Mouse (Mus musculus): ENCODE measurements at regions not wholly inside any gene's neighbourhood (a gene's known extent, or its start where the extent isn't known, plus 50 kb on each side); places are given as distances from the start of the nearest gene placed in this dataset.
A peak's percentile ranks its signal among the peaks of the same experiment; 100 is the strongest.
"Not testable (repeated sequence)": the region's sequence is repeated elsewhere in the genome, so short reads cannot be mapped to it uniquely, and the experiment has no call there.

DNA sequence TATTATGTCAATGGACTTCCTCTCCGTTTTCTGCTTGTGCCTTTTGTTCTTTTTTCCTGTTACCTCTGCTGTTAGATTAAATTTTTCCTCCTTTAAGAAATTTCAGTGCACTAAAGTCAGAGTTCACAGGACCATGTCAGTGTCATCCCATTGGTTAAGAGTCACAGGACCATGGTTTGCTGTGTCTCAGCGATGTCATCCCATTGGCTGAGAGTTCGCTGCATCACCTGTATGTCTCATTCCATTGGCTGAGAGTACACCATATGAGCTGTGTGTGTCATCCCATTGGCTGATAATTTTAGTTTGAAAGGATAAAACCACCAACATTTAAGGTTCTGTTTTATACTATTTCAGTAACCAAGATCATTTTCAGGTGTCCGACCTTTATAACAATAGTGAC lies 50.7 kb upstream of the Jade1 start:
- DNase-seq (ENCODE audit: low spot score in 2 of 2), result no peak

DNA sequence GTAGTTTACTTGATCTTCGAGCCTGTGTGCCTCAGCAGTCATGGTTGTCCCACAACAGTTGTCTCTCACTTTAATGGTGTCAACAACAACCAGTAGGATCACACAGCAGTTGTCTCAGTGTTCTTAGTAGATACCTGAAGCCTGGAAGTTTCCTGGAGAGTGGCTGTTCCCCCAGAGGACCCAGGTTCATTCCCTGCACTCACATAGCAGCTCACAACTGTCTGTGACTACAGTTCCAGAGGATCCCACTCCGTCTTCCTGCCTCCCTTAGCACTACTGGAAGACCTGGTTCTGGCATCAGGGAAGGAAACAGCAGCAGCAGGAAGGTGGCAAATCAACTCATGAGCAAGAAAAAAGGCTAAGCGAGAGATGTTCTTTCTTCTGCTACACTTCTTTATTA lies 53.4 kb upstream of the Jade1 start:
- no peak for DNase-seq (ENCODE audit: low spot score in 2 of 2)

DNA sequence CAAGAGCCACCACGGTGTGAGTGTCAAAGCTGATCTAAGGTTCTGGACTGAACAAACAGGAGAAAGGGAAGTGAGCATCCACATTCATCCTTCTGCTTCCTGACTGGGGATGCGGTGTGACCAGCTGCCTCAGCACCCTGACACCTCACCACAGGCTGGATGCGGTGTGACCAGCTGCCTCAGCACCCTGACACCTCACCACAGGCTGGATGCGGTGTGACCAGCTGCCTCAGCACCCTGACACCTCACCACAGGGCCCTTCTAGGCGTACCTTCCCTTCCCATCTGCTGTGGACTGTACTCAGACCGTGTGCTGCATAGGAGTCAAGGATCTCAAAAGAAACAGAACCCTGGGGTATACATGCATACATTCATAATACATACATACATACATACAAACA lies 53.9 kb upstream of the Jade1 start:
- not testable (repeated sequence) for DNase-seq (ENCODE audit: low spot score in 2 of 2)

DNA sequence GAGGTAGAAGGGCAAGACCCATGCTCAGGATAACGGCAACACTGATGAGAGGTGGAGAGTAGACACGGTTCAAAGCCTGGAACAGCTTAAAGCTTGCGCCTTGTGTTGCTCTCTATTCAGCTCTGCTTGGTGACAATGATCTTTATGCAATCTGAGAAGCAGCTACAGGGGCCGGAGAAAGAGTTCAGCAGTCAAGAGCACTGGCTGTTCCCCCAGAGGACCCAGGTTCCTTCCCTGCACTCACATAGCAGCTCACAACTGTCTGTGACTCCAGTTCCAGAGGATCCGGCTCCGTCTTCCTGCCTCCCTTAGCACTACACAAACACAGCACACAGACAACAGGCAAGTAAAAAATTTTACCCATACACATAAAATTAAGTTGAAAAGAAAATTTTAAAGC lies 54.4 kb upstream of the Jade1 start:
- no peak for DNase-seq (ENCODE audit: low spot score in 2 of 2)

DNA sequence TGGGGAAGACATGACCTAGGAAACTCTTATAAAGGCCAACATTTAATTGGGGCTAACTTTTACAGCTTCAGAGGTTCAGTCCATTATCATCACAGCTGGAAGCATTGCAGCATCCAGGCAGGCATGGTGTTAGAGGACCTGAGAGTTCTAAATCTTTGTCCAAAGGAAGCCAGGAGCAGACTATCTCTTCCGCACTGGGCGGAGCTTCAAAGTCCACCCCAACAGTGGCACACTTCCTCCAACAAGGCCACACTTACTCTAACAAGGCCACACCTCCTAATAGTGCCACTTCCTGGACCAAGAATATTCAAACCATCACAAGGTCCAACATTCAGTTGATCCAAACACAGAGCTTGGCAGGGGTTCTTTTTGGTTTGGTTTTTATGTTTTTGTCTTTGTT lies 55.9 kb upstream of the Jade1 start:
- DNase-seq (ENCODE audit: low spot score in 2 of 2), result no peak

DNA sequence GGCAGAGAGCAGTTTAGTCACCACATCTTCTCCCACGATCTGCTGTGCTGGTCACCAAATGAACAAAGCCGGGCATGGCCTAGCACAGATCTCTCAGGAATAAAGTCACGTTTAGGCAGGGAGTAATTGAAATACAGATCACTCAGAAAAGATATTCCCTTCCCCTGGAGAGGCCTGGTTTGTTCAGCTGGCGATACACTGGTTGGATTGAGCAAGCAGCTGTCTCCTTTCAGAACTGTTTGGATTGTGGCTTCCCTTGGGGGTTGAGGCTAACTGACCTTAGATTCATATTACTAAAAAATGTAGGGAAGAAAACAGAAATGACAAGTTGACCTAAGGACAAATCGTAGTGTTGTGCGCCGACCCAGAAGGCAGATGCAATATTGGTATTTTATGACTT lies 56.7 kb upstream of the Jade1 start:
- DNase-seq (ENCODE audit: low spot score in 2 of 2), result no peak

DNA sequence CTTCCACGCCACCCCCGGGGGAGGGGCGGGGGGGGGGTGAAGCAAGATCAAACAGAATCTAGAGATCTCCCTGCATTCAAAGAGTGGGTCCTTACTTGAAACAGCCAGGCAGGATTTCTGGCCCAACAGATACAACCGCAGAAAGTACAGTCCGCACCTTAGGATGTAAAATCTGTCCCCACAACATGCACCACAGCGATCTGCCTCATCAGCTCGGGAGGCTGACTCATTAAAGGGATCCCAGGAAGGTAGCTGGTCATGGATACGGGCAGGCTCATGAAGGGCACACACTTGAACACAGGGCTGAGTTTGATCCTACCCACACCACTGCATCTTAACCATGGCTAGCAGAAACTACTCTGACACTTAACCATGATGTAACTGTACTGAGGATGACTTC lies 57.8 kb upstream of the Jade1 start:
- no peak for DNase-seq (ENCODE audit: low spot score in 2 of 2)

DNA sequence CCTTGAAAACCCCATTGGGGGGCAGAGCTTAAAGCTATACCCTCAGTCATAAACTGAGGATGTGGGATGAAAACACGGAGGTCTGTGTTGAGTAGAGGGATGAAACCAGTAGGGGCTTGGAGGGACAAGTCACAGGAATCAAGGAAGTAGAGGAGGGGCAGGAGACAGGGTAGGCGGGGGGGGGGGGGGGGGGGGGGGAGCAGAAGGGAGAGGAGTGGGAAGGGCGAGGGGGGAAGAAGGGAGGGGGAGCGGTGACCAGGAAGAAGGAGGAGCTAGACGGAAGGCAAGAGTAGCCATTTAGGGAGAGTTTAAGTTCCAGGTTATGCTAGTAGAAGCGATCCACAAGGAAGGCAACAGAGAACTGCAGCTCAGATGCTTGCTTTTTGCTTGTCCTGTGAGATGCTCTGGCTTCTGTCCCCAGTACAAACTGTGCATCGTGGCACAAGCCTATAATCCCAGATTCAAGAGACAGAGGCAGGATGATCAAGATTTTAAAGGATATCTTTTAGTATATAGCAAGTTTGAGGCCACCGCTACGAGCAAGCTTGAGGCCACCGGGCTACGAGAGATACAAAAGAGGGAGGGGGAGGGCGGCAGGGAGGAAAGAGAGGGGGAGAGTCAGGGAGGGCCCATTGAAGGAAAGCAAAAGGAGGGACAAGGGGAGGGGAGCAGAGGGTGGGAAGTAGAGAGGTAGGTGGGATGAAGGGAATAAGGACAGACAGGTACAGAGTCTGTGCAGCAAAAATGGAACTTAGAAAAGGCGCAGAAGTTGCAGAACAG lies 58.4 kb upstream of the Jade1 start:
- DNase-seq (ENCODE audit: low spot score in 2 of 2), result no peak

DNA sequence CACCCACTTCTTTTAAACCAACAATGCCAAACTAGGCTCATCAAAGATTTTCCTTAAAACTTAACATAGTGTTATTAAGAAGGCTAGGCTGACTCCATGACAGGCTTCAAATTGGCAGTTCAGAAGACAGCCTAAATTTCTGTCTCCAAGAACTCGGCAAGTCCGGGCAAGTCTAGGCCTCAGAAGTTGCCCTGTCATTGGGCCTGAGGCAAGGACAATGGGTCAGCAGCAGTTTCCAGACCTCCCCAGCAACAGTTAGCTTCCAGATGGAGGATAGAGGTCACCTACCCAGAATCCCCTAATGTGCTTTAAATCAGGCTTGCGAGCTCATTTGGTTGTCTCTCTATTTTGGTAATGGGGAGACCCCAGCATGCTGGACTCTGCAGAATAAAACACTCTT lies 59.6 kb upstream of the Jade1 start:
- no peak for DNase-seq (ENCODE audit: low spot score in 2 of 2)

DNA sequence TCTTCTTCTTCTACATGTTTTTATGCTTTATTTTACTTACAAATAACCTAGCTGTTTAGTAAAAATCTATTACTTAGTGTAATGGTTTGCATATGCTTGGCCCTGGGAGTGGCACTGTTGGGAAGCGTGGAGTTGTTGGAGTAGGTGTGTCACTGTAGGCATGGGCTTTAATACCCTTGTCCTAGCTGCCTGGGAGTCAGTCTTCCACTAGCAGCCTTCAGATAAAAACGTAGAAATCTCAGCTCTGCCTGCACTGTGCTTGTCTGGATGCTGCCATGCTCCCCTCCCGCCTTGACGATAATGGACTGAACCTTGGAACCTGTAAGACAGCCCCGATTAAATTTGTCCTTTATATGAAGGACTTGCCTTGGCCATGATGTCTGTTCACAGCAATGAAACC lies 60.4 kb upstream of the Jade1 start:
- no peak for DNase-seq (ENCODE audit: low spot score in 2 of 2)

DNA sequence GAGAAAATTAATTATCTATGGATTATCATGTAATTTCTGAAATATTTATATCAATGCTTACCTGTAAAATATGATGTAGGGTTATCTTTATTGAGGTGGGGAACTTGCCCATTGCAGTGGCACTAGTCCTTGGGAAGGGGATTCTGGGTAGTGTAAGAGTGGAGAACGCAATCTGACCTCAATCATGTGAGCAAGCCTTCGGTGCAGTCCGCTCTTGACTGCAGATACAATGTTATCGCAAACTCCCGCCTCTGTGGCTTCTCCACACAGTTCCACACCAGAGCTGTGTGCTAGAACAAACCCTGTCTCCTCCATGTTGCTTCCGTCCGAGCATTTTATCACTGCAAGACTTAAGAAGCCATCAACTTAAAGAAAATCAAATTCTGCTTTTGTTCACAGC lies 62.1 kb upstream of the Jade1 start:
- DNase-seq (ENCODE audit: low spot score in 2 of 2), result no peak

DNA sequence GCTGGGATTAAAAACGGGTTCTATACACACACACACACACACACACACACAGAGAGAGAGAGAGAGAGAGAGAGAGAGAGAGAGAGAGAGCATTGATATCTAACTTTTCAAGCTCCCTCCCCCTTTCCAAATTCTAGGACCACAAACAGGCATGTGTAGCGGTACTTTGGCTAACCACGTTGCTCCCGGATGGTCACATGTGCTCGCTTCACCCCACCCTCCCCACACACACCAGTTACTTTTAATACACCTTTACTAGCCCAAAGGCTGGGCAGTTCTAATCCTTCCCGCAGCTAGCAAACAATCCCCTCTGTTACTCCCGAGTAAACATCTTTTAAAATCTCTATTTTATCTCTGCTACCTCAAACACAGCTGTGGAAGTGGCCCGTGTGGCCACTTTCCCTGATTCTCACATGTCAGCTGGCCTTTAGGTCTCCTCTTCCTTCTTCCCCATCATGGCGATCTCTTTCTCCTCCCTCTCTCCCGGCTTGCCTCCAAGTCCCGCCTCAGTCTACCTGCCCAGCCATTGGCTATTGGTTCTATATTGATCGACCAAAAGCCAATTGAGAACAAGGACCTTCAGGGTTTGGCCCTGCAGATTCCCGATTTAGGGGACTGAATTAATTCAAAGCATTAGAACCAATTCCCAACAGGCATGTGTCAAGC lies 62.7 kb upstream of the Jade1 start:
- no peak for DNase-seq (ENCODE audit: low spot score in 2 of 2)

DNA sequence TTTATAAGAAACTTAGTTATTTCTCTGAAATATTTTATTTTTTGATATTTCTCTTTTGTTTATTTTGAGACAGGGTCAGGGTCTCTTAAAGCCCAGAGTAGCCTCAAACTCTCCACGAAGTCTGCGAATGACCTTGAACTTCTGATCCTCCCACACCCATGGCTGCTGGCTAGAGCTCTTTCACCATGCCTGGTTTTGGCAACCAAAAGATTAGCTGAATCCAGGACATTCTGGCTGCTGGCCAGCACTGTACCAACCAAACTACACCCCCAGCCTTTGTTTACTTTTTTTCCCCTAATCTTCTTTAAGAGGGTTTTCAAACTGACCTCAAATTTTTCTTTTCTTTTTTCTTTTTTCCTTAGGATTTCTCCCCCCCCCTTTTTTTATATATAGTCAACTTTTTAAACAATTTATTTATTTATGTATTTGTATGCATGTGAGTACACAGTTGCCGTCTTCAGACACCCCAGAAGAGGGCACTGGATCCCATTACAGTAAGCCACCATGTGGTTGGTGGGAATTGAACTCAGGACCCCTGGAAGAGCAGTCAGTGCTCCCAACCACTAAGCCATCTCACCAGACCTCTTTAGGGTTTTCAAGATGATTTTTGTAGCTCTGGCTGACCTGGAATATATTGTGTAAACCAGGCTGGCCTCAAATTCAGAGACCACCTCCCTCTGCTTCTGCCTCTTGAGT lies 63.4 kb upstream of the Jade1 start:
- no peak for DNase-seq (ENCODE audit: low spot score in 2 of 2)

DNA sequence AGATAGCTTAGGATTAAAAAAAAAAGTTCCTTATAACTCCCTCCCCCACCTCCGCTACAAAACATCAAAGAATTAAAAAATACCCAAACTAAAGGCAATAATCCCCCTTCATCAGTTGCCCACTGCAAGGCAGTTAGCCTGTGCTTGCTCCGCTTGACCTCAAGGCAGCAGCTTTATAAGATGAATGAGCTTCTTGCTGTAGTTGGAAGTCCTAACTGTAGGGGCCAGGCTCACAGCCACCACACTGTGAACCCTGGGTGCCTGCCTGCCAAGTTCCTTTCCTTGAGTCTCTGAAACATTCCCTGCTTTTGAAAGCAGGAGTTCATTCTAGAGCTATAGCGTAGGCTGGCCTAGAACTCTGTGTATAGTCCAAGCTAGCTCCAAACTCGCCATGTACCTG lies 64.3 kb upstream of the Jade1 start:
- DNase-seq (ENCODE audit: low spot score in 2 of 2), result no peak

DNA sequence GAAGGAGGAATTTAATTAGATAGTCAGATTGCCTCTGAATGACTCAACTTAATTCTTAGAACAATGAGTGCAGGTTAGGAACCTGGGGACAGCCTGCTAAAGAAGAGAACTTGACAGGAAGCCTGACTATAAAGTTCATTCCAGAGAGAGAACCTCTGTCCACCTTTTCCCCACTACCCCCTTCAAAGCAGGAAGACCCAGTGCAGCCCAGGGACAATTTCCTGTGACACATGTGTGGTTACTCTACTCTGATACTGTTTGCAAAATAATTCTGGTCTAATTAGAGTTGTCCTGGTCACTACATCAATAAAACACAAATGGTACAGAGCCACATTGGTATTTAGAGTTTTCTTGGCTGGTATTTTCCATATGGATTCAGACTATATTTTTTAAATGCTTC lies 65.5 kb upstream of the Jade1 start:
- no peak for DNase-seq (ENCODE audit: low spot score in 2 of 2)

DNA sequence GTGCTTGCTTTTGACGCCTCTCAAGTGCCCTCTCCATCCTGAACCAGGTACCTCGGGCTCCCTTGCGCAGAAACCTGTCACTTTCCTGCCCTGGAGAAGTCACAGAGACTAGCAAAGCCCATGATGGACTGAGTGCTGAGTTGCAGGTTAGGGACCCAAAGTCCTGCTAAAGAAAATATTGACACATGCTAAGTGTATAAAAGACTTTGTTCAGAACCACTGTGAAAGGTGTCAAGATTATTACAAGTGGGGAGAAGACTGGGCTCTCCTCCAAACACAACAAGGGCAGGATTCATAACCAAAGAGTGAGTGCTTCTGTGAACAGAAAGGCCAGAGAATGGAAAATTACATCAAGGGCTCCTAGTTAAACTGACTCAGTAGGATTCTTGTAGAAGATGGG lies 66.0 kb upstream of the Jade1 start:
- DNase-seq (ENCODE audit: low spot score in 2 of 2), result no peak

DNA sequence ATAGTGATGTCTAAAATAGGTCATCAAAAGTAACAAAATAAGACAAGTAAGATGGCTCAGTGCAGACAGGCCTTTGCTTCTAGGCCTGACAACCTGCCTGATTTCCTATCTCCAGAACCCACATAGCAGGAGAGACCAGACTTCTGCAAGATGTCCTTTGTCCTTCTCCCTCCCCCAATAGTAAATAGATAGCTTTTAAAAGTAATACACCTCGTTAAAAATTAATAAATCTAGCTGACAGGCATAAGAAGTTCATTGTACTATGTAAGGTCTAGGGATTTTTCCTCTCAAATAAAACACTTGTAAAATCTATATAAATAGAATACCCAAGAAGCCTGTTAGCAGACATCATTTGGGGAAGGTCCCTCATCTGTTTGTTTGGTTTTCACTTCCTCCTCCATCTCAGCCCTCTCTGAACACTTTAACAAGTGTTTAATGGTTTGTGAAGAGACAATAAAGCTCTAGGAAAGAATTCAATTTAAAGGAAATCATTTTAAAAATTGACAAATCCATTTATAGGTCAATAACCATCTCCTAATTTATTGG lies 67.2 kb upstream of the Jade1 start:
- DNase-seq (ENCODE audit: low spot score in 2 of 2), result peak; percentile 20 to 27

DNA sequence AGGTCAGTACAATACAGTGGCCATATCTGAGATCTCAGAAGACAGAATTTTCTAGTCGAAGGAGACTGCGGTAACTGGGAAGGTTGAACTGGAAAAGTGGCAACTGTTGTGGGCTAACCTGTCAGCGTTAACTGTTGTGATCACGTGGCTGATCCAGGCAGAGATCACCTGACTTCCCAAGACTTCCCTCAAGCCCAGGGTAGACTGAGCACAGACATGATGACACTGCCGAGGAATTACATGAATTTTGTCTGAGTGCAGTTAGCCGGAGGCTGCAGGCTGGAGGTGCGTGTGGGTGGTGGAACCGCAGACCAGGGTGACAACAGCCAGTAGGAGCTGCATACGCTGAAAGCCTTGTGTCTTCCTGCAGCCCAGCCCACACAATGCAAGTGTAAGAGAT lies 70.6 kb upstream of the Jade1 start:
- DNase-seq (ENCODE audit: low spot score in 2 of 2), result no peak

DNA sequence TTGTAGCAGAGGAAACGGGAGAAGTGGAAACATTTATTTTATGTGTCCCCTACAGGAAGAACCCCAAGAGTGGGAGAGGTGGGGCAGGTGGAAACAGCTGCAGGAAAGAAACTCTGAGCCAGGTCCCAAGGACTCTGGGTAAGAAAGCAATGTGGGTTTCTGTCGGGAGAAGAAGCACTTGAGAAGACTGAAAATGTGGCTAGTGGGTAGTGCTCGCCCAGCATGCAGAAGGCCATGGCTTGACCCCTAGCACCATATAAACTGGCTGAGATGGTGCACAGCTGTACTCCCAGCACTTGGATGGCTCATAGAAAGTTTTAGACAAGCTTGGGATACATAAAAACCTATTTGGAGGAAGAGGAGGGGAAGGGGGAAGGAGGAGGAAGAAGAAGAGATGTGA lies 71.9 kb upstream of the Jade1 start:
- no peak for DNase-seq (ENCODE audit: low spot score in 2 of 2)

DNA sequence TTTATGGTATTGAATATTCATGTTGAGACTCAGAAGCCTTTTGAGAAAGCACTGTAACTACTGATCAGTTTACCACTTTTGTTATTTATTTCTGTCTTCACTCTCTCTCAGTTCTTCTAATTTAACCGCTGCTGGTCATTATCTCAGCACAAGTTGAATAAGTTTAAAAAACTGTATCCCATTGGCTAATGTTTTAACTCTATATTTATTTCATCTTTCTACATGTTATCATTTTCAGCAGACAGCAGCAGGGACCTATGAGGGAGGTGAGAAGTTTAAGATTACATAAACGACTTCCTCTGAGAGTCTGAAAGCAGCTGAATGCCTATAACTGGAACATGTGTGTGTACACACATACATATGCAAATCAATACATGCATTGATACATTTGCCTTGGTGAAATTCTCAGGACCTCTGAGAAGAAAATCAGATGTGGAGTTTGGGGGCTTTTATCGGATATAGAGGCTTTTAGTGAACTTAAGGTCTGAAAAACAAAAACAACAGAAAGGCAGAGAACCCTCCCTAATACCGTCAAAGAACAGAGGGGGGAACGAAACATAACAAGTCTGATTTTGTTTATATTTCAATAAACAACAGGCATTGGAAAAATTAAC lies 72.5 kb upstream of the Jade1 start:
- no peak for DNase-seq (ENCODE audit: low spot score in 2 of 2)

DNA sequence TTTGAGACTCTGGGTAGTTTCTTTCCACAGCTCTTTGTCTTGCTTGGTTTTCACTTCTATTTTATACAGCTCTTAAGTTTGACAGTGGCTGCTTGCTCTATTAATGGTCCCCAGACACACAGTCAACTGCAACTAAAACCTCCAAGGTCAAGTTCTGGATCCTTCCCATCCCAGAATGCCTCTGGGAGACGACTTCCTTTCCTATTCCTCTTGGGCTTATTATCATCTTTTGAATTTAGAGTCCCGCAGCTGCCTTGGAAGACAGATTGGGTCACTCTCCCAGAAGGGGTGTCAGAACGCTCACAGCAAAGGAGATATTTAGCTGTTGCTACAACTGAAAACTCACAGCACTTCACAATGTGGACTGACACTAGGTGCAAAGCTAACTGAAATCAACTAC lies 75.3 kb upstream of the Jade1 start:
- no peak for DNase-seq (ENCODE audit: low spot score in 2 of 2)

DNA sequence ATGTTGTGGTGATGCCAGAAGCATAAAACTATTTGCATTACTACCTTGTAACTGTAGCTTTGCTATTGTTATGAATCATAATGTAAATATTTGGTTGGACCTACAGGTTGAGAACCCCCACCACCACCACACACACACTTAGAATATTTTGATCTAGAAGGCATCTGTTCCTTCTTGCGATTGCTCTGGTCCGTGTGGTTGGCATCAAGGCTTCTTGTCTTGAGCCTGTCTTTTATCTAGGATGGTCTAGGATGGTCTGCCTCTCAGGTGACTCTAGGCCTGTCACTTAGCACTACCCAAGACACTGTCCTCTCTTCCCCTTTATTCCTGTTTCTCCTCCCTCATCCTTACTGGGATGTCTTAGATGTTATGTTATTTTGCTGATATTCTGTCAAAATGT lies 76.6 kb upstream of the Jade1 start:
- DNase-seq (ENCODE audit: low spot score in 2 of 2), result no peak
